Mouse (Mus musculus) right cerebral cortex, postnatal 4 days (tissue): ENCODE data around the gene C1galt1.

Source experiments
- DNase-seq: peaks from one replicate; pipeline ENCODE4 v3.0.0-alpha.2; 2022

The C1galt1 gene

GRCm38 (mm10) chr6:7861033-7861432, 16.4 kb downstream of the C1galt1 start:
- no peak for DNase-seq

GRCm38 (mm10) chr6:7863354-7863753, 18.7 kb downstream of the C1galt1 start:
- no peak for DNase-seq

- DNase-seq, result no peak
Measured at GRCm38 (mm10) chr6:7876836-7877235, 32.2 kb downstream of the C1galt1 start.

- no peak for DNase-seq
Measured at GRCm38 (mm10) chr6:7881595-7882128, 37.0 kb downstream of the C1galt1 start.

GRCm38 (mm10) chr6:7882520-7882919, 37.9 kb downstream of the C1galt1 start:
- DNase-seq, result no peak

GRCm38 (mm10) chr6:7885994-7886684, 41.5 kb downstream of the C1galt1 start:
- DNase-seq, result no peak

GRCm38 (mm10) chr6:7886685-7887004, 42.0 kb downstream of the C1galt1 start:
- DNase-seq, result no peak

- DNase-seq, result no peak
Measured at GRCm38 (mm10) chr6:7896339-7896738, 51.7 kb downstream of the C1galt1 start.

- no peak for DNase-seq
Measured at GRCm38 (mm10) chr6:7912015-7912414, 67.4 kb downstream of the C1galt1 start.
